Mouse (Mus musculus) intestine, postnatal 0 days (tissue): Measurements from ENCODE around the gene Rpl3l. TPM values are rescaled to one million over a fixed set of nuclear protein-coding genes. Genes with fewer than 3 reads are reported as not detected.

ENCODE experiments used
- ATAC-seq: fragments of 200-750 bp; cut with Nextera tagmentation; 2 replicates; pipeline ENCODE4 v1.8.0; 2017; ENCODE audit warnings: mild to moderate bottlenecking, moderate TSS enrichment, moderate library complexity
- H3K27ac ChIP-seq: fragments of 300-500 bp; sonication (generic); 2 replicates; pipeline ENCODE4 v1.5.1; 2014; ENCODE audit warnings: mild to moderate bottlenecking, low read depth, low read length, moderate library complexity
- H3K27me3 ChIP-seq: fragments of 300-500 bp; sonication (generic); replicated peaks from 2 replicates; pipeline ENCODE4 v1.6.1; 2014; ENCODE audit warnings: low read length, mixed read lengths; ENCODE audit not compliant: control insufficient read depth, insufficient read depth
- H3K36me3 ChIP-seq: fragments of 300-500 bp; sonication (generic); 2 replicates; pipeline ENCODE4 v1.6.1; 2014; ENCODE audit warnings: mild to moderate bottlenecking, moderate library complexity; ENCODE audit not compliant: control insufficient read depth, insufficient read depth
- H3K4me1 ChIP-seq: fragments of 300-500 bp; sonication (generic); replicated peaks from 2 replicates; pipeline ENCODE4 v1.6.1; 2014; ENCODE audit warnings: antibody characterized with exemption, low read length, mixed read lengths; ENCODE audit not compliant: control insufficient read depth, insufficient read depth
- H3K4me2 ChIP-seq: fragments of 300-500 bp; sonication (generic); replicated peaks from 2 replicates; pipeline ENCODE4 v1.6.1; 2014; ENCODE audit warnings: low read depth, mild to moderate bottlenecking, moderate library complexity
- H3K4me3 ChIP-seq: fragments of 300-500 bp; sonication (generic); 2 replicates; pipeline ENCODE4 v1.5.1; 2014; ENCODE audit warnings: low read depth, low read length
- H3K9ac ChIP-seq: fragments of 300-500 bp; sonication (generic); 2 replicates; pipeline ENCODE4 v1.6.1; 2014; ENCODE audit warnings: mild to moderate bottlenecking, low read depth, low read length
- H3K9me3 ChIP-seq: fragments of 300-500 bp; sonication (generic); 2 replicates; pipeline ENCODE4 v1.6.1; 2016; ENCODE audit warnings: mixed run types; ENCODE audit not compliant: control insufficient read depth
- CTCF ChIP-seq: sonication (generic); IDR thresholded peaks from 2 replicates; pipeline ENCODE4 v1.5.1; 2016; ENCODE audit warnings: low read depth, mild to moderate bottlenecking, control low read depth, antibody characterized with exemption, moderate library complexity
- WGBS: fragments of 180-500 bp; shearing (Covaris S2); extraction: QIAGEN DNeasy Blood & Tissue Kit; methylation state at CpG from one replicate; pipeline ENCODE4 v1.1.7; 2014; 5-methylcytosine and 5-hydroxymethylcytosine counted together
- polyA plus RNA-seq: library from polyadenylated mRNA; unstranded; fragments of >200 nt; fragmentation: Nextera tagmentation; extraction: Ambion mirVana; gene quantifications from 2 replicates; pipeline ENCODE4 v1.2.1, GENCODE M21; 2015

Gene Rpl3l
- polyA plus RNA-seq, 1 experiment from 2014 or later, result not detected

DNA sequence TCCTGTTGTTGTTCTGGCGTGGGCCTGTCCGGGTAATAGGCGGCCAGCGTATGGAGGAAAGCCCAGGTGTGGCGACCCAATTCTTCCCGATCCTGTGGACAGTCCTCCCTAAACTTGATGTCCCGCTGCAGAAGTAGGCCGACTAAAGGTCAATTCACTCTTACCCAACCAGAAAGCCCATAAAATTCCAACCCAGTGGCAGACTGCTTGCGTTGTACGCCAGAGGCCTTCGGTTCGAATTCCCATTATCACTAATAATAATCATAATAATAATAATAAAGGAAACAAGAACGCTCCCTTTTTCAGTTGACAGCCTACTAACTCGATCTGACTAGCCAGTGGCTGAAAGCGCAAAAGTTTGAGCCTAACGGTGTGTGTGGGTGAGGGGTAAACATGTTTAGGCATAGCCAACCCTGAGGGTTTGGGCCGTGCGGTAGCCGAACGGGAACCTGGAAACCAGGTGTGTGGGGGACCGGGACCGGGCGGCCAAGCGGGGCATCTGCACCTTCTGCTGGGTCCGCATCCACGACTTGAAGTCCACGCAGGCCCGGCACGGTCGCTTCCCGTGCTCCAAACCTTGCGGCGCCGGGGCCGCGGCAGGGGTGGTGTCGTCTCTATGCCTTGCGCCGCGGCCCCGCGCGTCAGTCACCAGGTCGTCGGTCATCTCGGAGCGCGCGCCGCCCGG lies 32.2 kb upstream of the Rpl3l start:
- Histone ChIP-seq H3K27ac (peak overlapping the region; percentile 89), H3K4me2 (peak overlapping the region; percentile 82), H3K4me3 (peak overlapping the region; percentile 86), H3K4me1 (no peaks in the 10 kb centered on the region), H3K36me3 (peaks cover 19% of the 10 kb centered on the region; the same call in 1 of the 2 replicates), H3K27me3 (peaks cover 3% of the 10 kb centered on the region; the same call in 1 of the 2 replicates), H3K9me3 (no peaks in the 10 kb centered on the region), H3K9ac (peak overlapping the region; percentile 71)
- TF ChIP-seq CTCF, result no peak
- ATAC-seq, result no peak
- 4% methylated on average over 51 of the region's 51 CpGs for WGBS

DNA sequence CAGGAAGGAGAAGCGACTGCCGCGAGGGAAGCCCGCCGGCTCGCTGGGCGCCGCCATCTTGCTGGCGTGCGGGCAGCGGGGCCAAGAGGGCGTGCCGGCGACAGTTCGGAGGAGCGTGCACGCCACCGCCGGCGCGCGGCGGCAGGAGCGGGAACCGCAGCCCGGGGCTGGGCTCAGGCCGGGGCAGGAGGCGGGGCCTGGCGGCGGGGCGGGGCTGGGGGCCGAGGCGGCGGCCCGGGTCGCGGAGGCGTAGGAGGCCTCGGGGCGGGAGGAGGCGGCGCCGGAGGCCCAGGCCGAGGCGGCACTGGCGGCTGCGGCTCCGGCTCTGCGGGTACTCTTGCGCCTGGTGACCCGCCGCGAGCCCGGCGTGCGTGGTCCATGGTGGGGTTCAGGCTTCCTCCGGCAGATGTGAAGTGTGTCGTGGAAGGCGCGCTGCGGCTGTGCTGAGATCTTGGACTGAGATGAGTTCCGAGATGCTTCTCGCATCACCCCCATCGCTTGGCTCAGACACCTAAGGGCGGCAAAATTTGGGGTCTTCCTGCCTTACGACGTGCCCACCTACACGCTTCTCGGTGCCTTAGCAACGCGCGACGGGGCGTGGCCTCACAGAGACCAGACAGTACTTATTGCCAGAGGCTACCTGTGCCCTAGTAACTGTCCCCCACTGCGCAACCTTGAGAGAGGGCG lies 31.5 kb upstream of the Rpl3l start, which contains the start of the genes Gfer and Noxo1:
TSS of gene Gfer (minus strand) at position 146 of the 687 bp plus-strand sequence.
TSS of gene Noxo1 (plus strand) at position 224 of the 687 bp plus-strand sequence.
- no peaks in the 10 kb centered on the region for H3K9me3 ChIP-seq
- H3K4me2 ChIP-seq, result peak within 1 kb of the TSS; percentile 82
- peak within 1 kb of the TSS; percentile 91 for H3K27ac ChIP-seq
- no peaks in the 10 kb centered on the region; the same call in 1 of the 2 replicates for H3K4me1 ChIP-seq
- peak; percentile 78 for ATAC-seq
- peak within 1 kb of the TSS; percentile 86 for H3K4me3 ChIP-seq
- peak; percentile 61 for TF ChIP-seq CTCF
- H3K9ac ChIP-seq, result peak within 1 kb of the TSS; percentile 71
- peaks cover 26% of the 10 kb centered on the region; the same call in 1 of the 2 replicates for H3K36me3 ChIP-seq
- no peaks in the 10 kb centered on the region for H3K27me3 ChIP-seq
- WGBS, result under 1% methylated on average over 69 of the region's 76 CpGs

DNA sequence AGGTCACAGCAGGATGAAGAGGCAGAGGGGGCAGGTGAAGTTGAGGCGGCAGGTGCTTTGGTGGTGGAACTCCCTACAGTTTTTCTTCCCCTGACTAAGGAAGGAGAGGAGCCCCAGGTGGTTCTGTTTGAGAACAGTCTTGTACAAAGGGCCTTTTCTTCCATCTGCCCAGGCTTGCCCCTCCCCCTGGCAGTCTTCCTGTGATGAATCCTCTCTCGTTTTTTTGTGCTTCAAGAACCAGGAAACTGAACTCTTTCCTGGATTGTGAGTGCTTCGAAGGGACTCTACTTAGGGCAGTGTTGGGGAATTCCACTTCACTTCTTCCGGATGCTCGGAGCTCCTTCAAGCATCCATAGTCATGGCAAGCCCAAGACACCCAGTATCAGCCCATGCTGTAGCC lies 29.6 kb upstream of the Rpl3l start:
- peak; percentile 39 for ATAC-seq
- Histone ChIP-seq H3K27ac (peak overlapping the region; percentile 91), H3K4me2 (peak overlapping the region; percentile 62), H3K36me3 (peaks cover 34% of the 10 kb centered on the region; the same call in 1 of the 2 replicates), H3K9ac (peak overlapping the region; percentile 40; the same call in 1 of the 2 replicates), H3K27me3 (no peaks in the 10 kb centered on the region), H3K4me3 (peak overlapping the region; percentile 14), H3K9me3 (no peaks in the 10 kb centered on the region), H3K4me1 (no peaks in the 10 kb centered on the region; the same call in 1 of the 2 replicates)
- 15% methylated on average over 5 of the region's 5 CpGs for WGBS
- no peak for TF ChIP-seq CTCF

DNA sequence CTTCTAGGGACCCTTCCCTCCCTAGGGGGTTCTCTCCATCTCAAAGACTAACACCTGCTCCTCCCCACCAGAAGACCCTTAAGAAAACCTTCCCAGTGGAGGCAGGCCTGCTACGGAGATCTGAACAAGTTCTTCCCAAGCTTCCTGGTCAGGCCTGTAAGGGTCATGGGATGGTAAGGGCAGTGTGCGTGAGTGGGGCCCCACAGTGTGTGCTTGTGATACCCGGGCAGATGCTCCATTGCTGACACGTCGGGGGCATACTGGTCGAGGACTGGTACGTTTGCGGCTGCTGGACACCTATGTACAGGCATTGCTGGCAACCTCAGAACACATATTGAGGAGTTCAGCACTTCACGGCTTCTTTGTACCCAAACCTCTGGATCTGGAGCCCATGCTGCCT lies 28.9 kb upstream of the Rpl3l start:
- no peaks in the 10 kb centered on the region; the same call in 1 of the 2 replicates for H3K4me1 ChIP-seq
- peak overlapping the region; percentile 40 for H3K9ac ChIP-seq
- TF ChIP-seq CTCF, result no peak
- 46% methylated on average over 9 of the region's 9 CpGs for WGBS
- no peaks in the 10 kb centered on the region for H3K27me3 ChIP-seq
- ATAC-seq, result no peak
- peak overlapping the region; percentile 91 for H3K27ac ChIP-seq
- H3K4me2 ChIP-seq, result peak overlapping the region; percentile 62
- H3K9me3 ChIP-seq, result no peaks in the 10 kb centered on the region
- H3K4me3 ChIP-seq, result peak overlapping the region; percentile 14
- peaks cover 33% of the 10 kb centered on the region; the same call in 1 of the 2 replicates for H3K36me3 ChIP-seq

DNA sequence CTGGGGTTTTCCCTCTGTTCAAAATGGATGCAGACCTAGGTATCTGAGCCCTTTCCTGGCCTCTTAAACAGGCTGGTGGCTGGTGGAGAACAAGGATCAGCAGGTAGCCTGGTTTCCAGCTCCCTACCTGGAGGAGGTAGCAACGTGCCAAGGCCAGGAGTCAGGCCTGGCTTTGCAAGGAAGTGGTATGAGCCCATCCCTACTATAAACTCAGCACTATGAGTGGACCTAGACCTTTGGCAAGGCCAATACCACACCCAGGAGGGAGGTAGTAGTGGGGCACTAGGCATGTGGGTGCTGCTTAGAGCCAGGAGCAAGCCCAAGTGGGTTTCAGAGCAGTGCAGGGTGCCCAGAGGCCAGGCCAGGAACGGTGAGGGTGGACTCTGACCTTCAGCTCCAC lies 28.1 kb upstream of the Rpl3l start:
- Histone ChIP-seq H3K4me2 (peak overlapping the region; percentile 62), H3K27me3 (no peaks in the 10 kb centered on the region), H3K4me1 (no peaks in the 10 kb centered on the region; the same call in 1 of the 2 replicates), H3K9me3 (no peaks in the 10 kb centered on the region), H3K9ac (peak overlapping the region; percentile 40; the same call in 1 of the 2 replicates), H3K36me3 (peaks cover 40% of the 10 kb centered on the region; the same call in 1 of the 2 replicates), H3K27ac (peak overlapping the region; percentile 91), H3K4me3 (peak overlapping the region; percentile 23; the same call in 1 of the 2 replicates)
- ATAC-seq, result peak; percentile 80
- peak; percentile 26; the same call in 1 of the 2 replicates for TF ChIP-seq CTCF
- 30% methylated on average over 2 of the region's 2 CpGs for WGBS

DNA sequence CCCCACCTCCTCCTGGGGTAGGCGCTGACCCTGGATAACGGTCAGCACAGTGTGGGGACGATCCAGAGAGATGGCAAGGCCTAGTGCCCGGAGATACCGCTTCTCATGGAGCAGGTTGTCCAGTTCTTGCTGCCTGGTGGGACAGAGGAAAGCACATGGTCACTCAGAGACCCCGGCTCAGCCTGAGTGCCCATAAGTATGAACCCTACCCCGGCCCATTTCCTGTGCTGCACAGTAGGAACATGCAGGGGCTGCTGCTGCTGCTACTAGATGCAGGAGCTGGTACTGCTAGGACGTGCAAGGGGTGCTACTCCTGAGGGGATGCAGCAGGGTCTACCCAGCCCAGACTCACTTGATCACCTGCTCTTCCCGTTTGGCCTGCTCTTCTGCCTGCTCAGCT lies 26.4 kb upstream of the Rpl3l start:
- Histone ChIP-seq H3K27me3 (no peaks in the 10 kb centered on the region), H3K27ac (peak overlapping the region; percentile 28; the same call in 1 of the 2 replicates), H3K4me1 (no peaks in the 10 kb centered on the region; the same call in 1 of the 2 replicates), H3K4me2 (peak overlapping the region; percentile 62; the same call in 1 of the 2 replicates), H3K9me3 (no peaks in the 10 kb centered on the region), H3K9ac (no peak overlapping the region), H3K4me3 (no peak overlapping the region), H3K36me3 (peaks cover 48% of the 10 kb centered on the region; the same call in 1 of the 2 replicates)
- no peak for ATAC-seq
- WGBS, result 91% methylated on average over 9 of the region's 9 CpGs
- no peak for TF ChIP-seq CTCF
